Mouse (Mus musculus) kidney, adult 2 months (tissue): ENCODE measurements around the gene AB124611. TPM values are rescaled to one million over a fixed set of nuclear protein-coding genes. Genes with fewer than 3 reads are reported as not detected.
"Not testable (repeated sequence)": the region's sequence is repeated elsewhere in the genome, so short reads cannot be mapped to it uniquely, and the experiment has no call there.

Experiments used
- DNase-seq: peaks from one replicate; pipeline ENCODE4 v3.0.0; 2021
- H3K27ac ChIP-seq: fragments of 200-500 bp; 2 replicates; pipeline ENCODE4 v1.5.1; 2012; ENCODE audit warnings: low read depth, low read length, control low read depth, inconsistent platforms; ENCODE audit not compliant: insufficient read depth
- H3K27me3 ChIP-seq: fragments of 200-500 bp; replicated peaks from 2 replicates; pipeline ENCODE4 v1.6.1; 2012; ENCODE audit warnings: mild to moderate bottlenecking, moderate library complexity, low read length, inconsistent platforms; ENCODE audit not compliant: control insufficient read depth, insufficient read depth
- H3K36me3 ChIP-seq: fragments of 200-500 bp; 2 replicates; pipeline ENCODE4 v1.6.1; 2012; ENCODE audit warnings: mild to moderate bottlenecking, moderate library complexity, low read length, inconsistent platforms; ENCODE audit not compliant: control insufficient read depth, insufficient read depth
- H3K4me1 ChIP-seq: fragments of 200-500 bp; 2 replicates; pipeline ENCODE4 v1.6.1; 2011; ENCODE audit warnings: low read length; ENCODE audit not compliant: control insufficient read depth, insufficient read depth
- H3K4me3 ChIP-seq: fragments of 200-500 bp; 2 replicates; pipeline ENCODE4 v1.5.1; 2011; ENCODE audit warnings: mild to moderate bottlenecking, low read depth, low read length, control low read depth; ENCODE audit not compliant: insufficient read depth
- CTCF ChIP-seq: fragments of 200-500 bp; conservative IDR thresholded peaks from 2 replicates; pipeline ENCODE4 v1.5.1; 2011; ENCODE audit warnings: low read depth, mild to moderate bottlenecking, control low read depth, low read length, moderate library complexity, mixed read lengths; ENCODE audit not compliant: insufficient read depth, insufficient read length
- POLR2A ChIP-seq: fragments of 200-500 bp; IDR thresholded peaks from one replicate; pipeline ENCODE4 v1.6.1; 2011; ENCODE audit warnings: low read depth, low read length, control low read depth
- WGBS: fragments of 180-500 bp; shearing (Covaris S2); methylation state at CpG from one replicate; pipeline ENCODE4 v1.1.7; 2018; 5-methylcytosine and 5-hydroxymethylcytosine counted together
- polyA plus RNA-seq: library from polyadenylated mRNA; depleted of rRNA; stranded (reverse); fragments of >200 nt; gene quantifications from 2 replicates; pipeline ENCODE4 v1.2.3, GENCODE M21; 2012; rRNA removed

AB124611 gene
- 1.2 and 2.6 TPM in 2 replicates for polyA plus RNA-seq

GRCm38 (mm10) chr9:21525937-21526633, at the start of gene AB124611:
Gene AB124611, plus strand, starts transcription at chr9:21526176.
- TF ChIP-seq CTCF (no peak), POLR2A (no peak)
- Histone ChIP-seq H3K4me1 (no peaks in the 10 kb centered on the region), H3K27ac (no peak within 1 kb of the TSS), H3K27me3 (no peaks in the 10 kb centered on the region), H3K4me3 (no peak within 1 kb of the TSS), H3K36me3 (no peaks in the 10 kb centered on the region)
- no peak for DNase-seq
- 45% methylated on average over 14 of the region's 14 CpGs for WGBS

GRCm38 (mm10) chr9:21477707-21478106, 48.3 kb upstream of the AB124611 start:
- Histone ChIP-seq H3K36me3 (peaks cover 6% of the 10 kb centered on the region; the same call in 1 of the 2 replicates), H3K4me1 (no peaks in the 10 kb centered on the region), H3K4me3 (no peak overlapping the region), H3K27ac (no peak overlapping the region), H3K27me3 (no peaks in the 10 kb centered on the region)
- DNase-seq: no peak
- TF ChIP-seq CTCF (no peak), POLR2A (no peak)
- WGBS: 98% methylated on average over 6 of the region's 6 CpGs

GRCm38 (mm10) chr9:21484065-21484464, 41.9 kb upstream of the AB124611 start:
- no peak for DNase-seq
- no peaks in the 10 kb centered on the region for H3K4me1 ChIP-seq
- H3K27ac ChIP-seq: no peak overlapping the region
- H3K4me3 ChIP-seq: no peak overlapping the region
- no peaks in the 10 kb centered on the region for H3K27me3 ChIP-seq
- no peaks in the 10 kb centered on the region for H3K36me3 ChIP-seq
- TF ChIP-seq POLR2A (no peak), CTCF (no peak)
- WGBS: 88% methylated on average over 4 of the region's 4 CpGs

- H3K4me3 ChIP-seq, H3K27ac ChIP-seq, H3K36me3 ChIP-seq, H3K4me1 ChIP-seq, DNase-seq, H3K27me3 ChIP-seq: not testable (repeated sequence)
- 97% methylated on average over 1 of the region's 2 CpGs for WGBS
Measured at GRCm38 (mm10) chr9:21488246-21488645, 37.7 kb upstream of the AB124611 start.

- no peak for TF ChIP-seq CTCF
- Histone ChIP-seq H3K36me3 (no peaks in the 10 kb centered on the region), H3K27me3 (no peaks in the 10 kb centered on the region), H3K4me3 (no peak overlapping the region), H3K4me1 (no peaks in the 10 kb centered on the region), H3K27ac (no peak overlapping the region)
- 91% methylated on average over 9 of the region's 9 CpGs for WGBS
- no peak for DNase-seq
Measured at GRCm38 (mm10) chr9:21490696-21491095, 35.3 kb upstream of the AB124611 start.

- no peak for TF ChIP-seq CTCF
- TF ChIP-seq POLR2A: no peak
- no peak for DNase-seq
- Histone ChIP-seq H3K36me3 (no peaks in the 10 kb centered on the region), H3K27me3 (no peaks in the 10 kb centered on the region), H3K27ac (no peak overlapping the region), H3K4me1 (0 out of 2 replicates have a peak, but pooled peaks cover 4% of the 10 kb centered on the region), H3K4me3 (no peak overlapping the region)
- WGBS: 72% methylated on average over 2 of the region's 2 CpGs
Measured at GRCm38 (mm10) chr9:21493907-21494306, 32.1 kb upstream of the AB124611 start.

- Histone ChIP-seq H3K4me3 (no peak overlapping the region), H3K27ac (no peak overlapping the region), H3K36me3 (no peaks in the 10 kb centered on the region), H3K27me3 (no peaks in the 10 kb centered on the region), H3K4me1 (0 out of 2 replicates have a peak, but pooled peaks cover 4% of the 10 kb centered on the region)
- TF ChIP-seq CTCF: no peak
- TF ChIP-seq POLR2A: no peak
- DNase-seq: no peak
- 86% methylated on average over 9 of the region's 9 CpGs for whole genome bisulfite sequencing
Measured at GRCm38 (mm10) chr9:21494726-21495125, 31.2 kb upstream of the AB124611 start.
